Mouse (Mus musculus) liver, adult 2 months (tissue): ENCODE data around the gene Adamtsl1.

Experiments used
- CTCF ChIP-seq: fragments of 200-500 bp; IDR thresholded peaks from 2 replicates; pipeline ENCODE4 v1.5.1; 2011; ENCODE audit warnings: low read depth, low read length, control low read depth
- POLR2A ChIP-seq: fragments of 200-500 bp; IDR thresholded peaks from 2 replicates; pipeline ENCODE4 v1.6.1; 2011; ENCODE audit warnings: low read length, control low read depth; ENCODE audit not compliant: insufficient read depth; ENCODE audit errors: extremely low read depth

GRCm38 (mm10) chr4:86301469-86301868 lies 787.5 kb downstream of the Adamtsl1 start:
- TF ChIP-seq CTCF (no peak), POLR2A (no peak)
